Mouse (Mus musculus) left cerebral cortex, adult 18-20 months (tissue): ENCODE measurements around the gene Capn3. TPM values are rescaled to one million over a fixed set of nuclear protein-coding genes. Genes with fewer than 3 reads are reported as not detected.

Experiments used
- total RNA-seq, 2 experiments: library from RNA; stranded (reverse); gene quantifications; 2 replicates each; pipeline ENCODE4 v1.2.3; 2021

Capn3 gene
- total RNA-seq, 2 experiments from 2014 or later: 4.2 TPM

Other genes with a start within 250 kb of the Capn3 start
- gene Pla2g4e, start 210.7 kb upstream of the Capn3 start, total RNA-seq: 10 to 100 TPM; 18.0 to 20.9 TPM
- under 1 TPM in 1 of 2 experiments, not detected in 1; 0.09 TPM for gene Pla2g4d, start 166.8 kb upstream of the Capn3 start, total RNA-seq
- gene Pla2g4f, start 141.9 kb upstream of the Capn3 start, total RNA-seq: not detected
- 10 to 100 TPM; 66.1 to 80.0 TPM for gene Vps39, start 102.9 kb upstream of the Capn3 start, total RNA-seq
- gene Ganc, start 52.1 kb upstream of the Capn3 start, total RNA-seq: 10 to 100 TPM; 12.4 to 14.1 TPM
- gene Tmem87a, start 51.9 kb upstream of the Capn3 start, total RNA-seq: 10 to 100 TPM; 40.5 to 43.3 TPM
- 100 to 1,000 TPM; 168 to 179 TPM for gene Zfp106, start 107.8 kb downstream of the Capn3 start, total RNA-seq
- gene Snap23, start 111.7 kb downstream of the Capn3 start, total RNA-seq: 10 to 100 TPM; 20.0 to 21.1 TPM
- 10 to 100 TPM; 13.1 to 14.9 TPM for gene Haus2, start 153.4 kb downstream of the Capn3 start, total RNA-seq
- gene Lrrc57, start 153.5 kb downstream of the Capn3 start, total RNA-seq: 10 to 100 TPM; 43.6 to 44.7 TPM
- 1 to 10 TPM; 6.9 to 8.8 TPM for gene Stard9, start 173.1 kb downstream of the Capn3 start, total RNA-seq